Mouse (Mus musculus): ENCODE measurements around the gene Calhm3. TPM values are rescaled to one million over a fixed set of nuclear protein-coding genes. Genes with fewer than 3 reads are reported as not detected.

Calhm3 gene
- polyA plus RNA-seq, 1 experiment from 2014 or later = not detected

DNA sequence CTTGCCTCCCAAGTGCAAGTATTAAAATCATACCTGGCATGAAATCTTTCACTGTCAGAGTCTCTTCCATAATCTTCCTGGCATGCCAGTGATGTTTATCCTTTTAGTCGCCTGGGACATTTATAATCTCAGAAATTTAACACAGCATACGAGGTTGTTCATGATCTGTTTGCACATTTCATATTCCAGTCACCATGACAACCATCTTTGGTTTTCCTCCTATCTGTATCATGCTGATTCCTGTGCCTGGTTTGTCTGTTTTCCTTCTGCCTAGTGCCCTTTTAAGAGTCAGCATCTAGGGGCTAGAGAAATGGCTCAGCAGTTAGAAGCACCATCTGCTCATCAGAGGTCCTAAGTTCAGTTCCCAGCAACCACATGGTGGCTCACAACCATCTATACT lies 38.9 kb downstream of the Calhm3 start:
- peaks cover 74% of the 10 kb centered on the region for H3K36me3 ChIP-seq (ENCODE audit: control insufficient read depth, insufficient read depth, low read length)
- H3K4me3 ChIP-seq (ENCODE audit: low read length) = no peak overlapping the region
- H3K27me3 ChIP-seq (ENCODE audit: control insufficient read depth, insufficient read depth, low read length) = no peaks in the 10 kb centered on the region
- H3K9me3 ChIP-seq (ENCODE audit: control insufficient read depth, low read length) = no peaks in the 10 kb centered on the region
- H3K4me2 ChIP-seq (replicated peaks; ENCODE audit: low read depth, low read length) = no peak overlapping the region
- WGBS = 90% methylated on average over 2 of the region's 2 CpGs
- H3K4me1 ChIP-seq (ENCODE audit: control insufficient read depth, insufficient read depth, low read length) = no peaks in the 10 kb centered on the region
- no peak overlapping the region for H3K9ac ChIP-seq (ENCODE audit: low read depth, low read length)
- H3K27ac ChIP-seq (ENCODE audit: low read depth, low read length) = no peak overlapping the region
- ATAC-seq (ENCODE audit: low FRiP score, low TSS enrichment) = no peak

GRCm38 (mm10) chr19:47104641-47105271 lies 52.8 kb downstream of the Calhm3 start:
- H3K36me3 ChIP-seq (ENCODE audit: control insufficient read depth, insufficient read depth, low read length) = peaks cover 98% of the 10 kb centered on the region
- 94% methylated on average over 9 of the region's 9 CpGs for WGBS
- no peaks in the 10 kb centered on the region for H3K4me1 ChIP-seq (ENCODE audit: control insufficient read depth, insufficient read depth, low read length)
- no peaks in the 10 kb centered on the region for H3K27me3 ChIP-seq (ENCODE audit: control insufficient read depth, insufficient read depth, low read length)
- no peak overlapping the region for H3K27ac ChIP-seq (ENCODE audit: low read depth, low read length)
- no peaks in the 10 kb centered on the region for H3K9me3 ChIP-seq (ENCODE audit: control insufficient read depth, low read length)
- ATAC-seq (ENCODE audit: low FRiP score, low TSS enrichment) = no peak
- no peak overlapping the region for H3K4me3 ChIP-seq (ENCODE audit: low read length)
- no peak overlapping the region for H3K9ac ChIP-seq (ENCODE audit: low read depth, low read length)
- H3K4me2 ChIP-seq (replicated peaks; ENCODE audit: low read depth, low read length) = no peak overlapping the region

Other genes starting within 250 kb of the Calhm3 start
- gene Ina, start 143.1 kb downstream of the Calhm3 start, polyA plus RNA-seq (2014; fragmentation: Nextera tagmentation; extraction: Ambion mirVana) = 0.31 and 0.41 TPM in 2 replicates
- gene Nt5c2, start 142.6 kb downstream of the Calhm3 start, polyA plus RNA-seq (2014; fragmentation: Nextera tagmentation; extraction: Ambion mirVana) = 61.5 and 80.2 TPM in 2 replicates
- 36.4 and 37.1 TPM in 2 replicates for gene Pcgf6, start 106.9 kb downstream of the Calhm3 start, polyA plus RNA-seq (2014; fragmentation: Nextera tagmentation; extraction: Ambion mirVana)
- 9.6 and 10.6 TPM in 2 replicates for gene Taf5, start 90.0 kb downstream of the Calhm3 start, polyA plus RNA-seq (2014; fragmentation: Nextera tagmentation; extraction: Ambion mirVana)
- 1,126 and 1,715 TPM in 2 replicates for gene Usmg5, start 67.1 kb downstream of the Calhm3 start, polyA plus RNA-seq (2014; fragmentation: Nextera tagmentation; extraction: Ambion mirVana)
- 9.9 and 11.1 TPM in 2 replicates for gene Pdcd11, start 67.0 kb downstream of the Calhm3 start, polyA plus RNA-seq (2014; fragmentation: Nextera tagmentation; extraction: Ambion mirVana)
- gene Calhm2, start 19.5 kb downstream of the Calhm3 start, polyA plus RNA-seq (2014; fragmentation: Nextera tagmentation; extraction: Ambion mirVana) = 1.9 and 3.8 TPM in 2 replicates
- gene Calhm1, start 13.5 kb downstream of the Calhm3 start, polyA plus RNA-seq (2014; fragmentation: Nextera tagmentation; extraction: Ambion mirVana) = not detected in 2 replicates
- 4.7 and 5.9 TPM in 2 replicates for gene Neurl1a, start 21.1 kb upstream of the Calhm3 start, polyA plus RNA-seq (2014; fragmentation: Nextera tagmentation; extraction: Ambion mirVana)